Mouse (Mus musculus): ENCODE data around the gene Gna11. TPM values are rescaled to one million over a fixed set of nuclear protein-coding genes. Genes with fewer than 3 reads are reported as not detected.

Gene Gna11
- total RNA-seq, 1 experiment: 53.4 TPM

DNA sequence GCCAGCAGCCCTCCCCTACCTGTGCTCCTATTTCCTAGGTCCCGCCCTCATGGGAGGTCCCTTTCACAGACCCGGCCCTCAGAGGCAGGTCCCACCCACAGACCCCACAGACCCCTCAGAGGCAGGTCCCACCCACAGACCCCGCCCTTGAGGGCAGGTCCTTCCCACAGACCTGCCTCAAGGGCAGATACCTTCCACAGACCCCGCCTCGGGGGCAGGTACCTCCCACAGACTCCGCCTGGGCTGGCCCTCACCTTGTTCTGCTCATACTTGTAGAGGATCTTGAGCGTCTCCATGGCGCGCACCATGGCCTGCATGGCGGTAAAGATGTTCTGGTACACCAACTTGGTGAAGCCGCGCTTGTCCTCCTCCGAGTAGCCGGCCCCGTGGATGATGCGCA is 10.2 kb downstream of the Gna11 start:
- Histone ChIP-seq H3K27ac (ENCODE audit: insufficient read depth, low read depth, low read length, poor library complexity, severe bottlenecking) (no peak overlapping the region), H3K9me3 (ENCODE audit: control insufficient read depth, insufficient read depth, low read depth, low read length) (no peaks in the 10 kb centered on the region), H3K9ac (ENCODE audit: insufficient read depth, low read depth, low read length, poor library complexity, severe bottlenecking) (no peak overlapping the region), H3K4me1 (ENCODE audit: control insufficient read depth in 2 of 2, insufficient read depth in 2 of 2, low read length in 2 of 2, poor library complexity in 1 of 2) (peaks cover 2 to 21% of the 10 kb centered on the region in 2 experiments; a peak in 2 of 4 replicates), H3K4me3 (ENCODE audit: insufficient read depth in 1 of 2, low read depth in 1 of 2, low read length in 2 of 2, poor library complexity in 1 of 2, severe bottlenecking in 1 of 2) (peak overlapping the region; percentile 21 to 53; a peak in 3 of 4 replicates), H3K36me3 (ENCODE audit: control insufficient read depth, insufficient read depth, low read length, poor library complexity, severe bottlenecking) (peaks cover 22% of the 10 kb centered on the region)
- TF ChIP-seq MAFK (IDR thresholded peaks at IDR 0.05; ENCODE audit: insufficient read depth, low read depth, low read length) (no peak), CHD2 (IDR thresholded peaks at IDR 0.05; ENCODE audit: low read depth, low read length) (no peak), HCFC1 (IDR thresholded peaks at IDR 0.05; ENCODE audit: borderline replicate concordance, insufficient read depth, low read length) (no peak), ZNF384 (IDR thresholded peaks at IDR 0.05; ENCODE audit: low read depth, low read length) (no peak), ZC3H11A (IDR thresholded peaks at IDR 0.05; ENCODE audit: borderline replicate concordance, low read depth, low read length) (no peak)
- in situ Hi-C loops (cut with MboI; ENCODE audit: low sequenced_read_pairs in 2 of 2, unreplicated experiment in 2 of 2): no loop called here
- peak; percentile 91 for DNase-seq (ENCODE audit: low read depth, low spot score)

DNA sequence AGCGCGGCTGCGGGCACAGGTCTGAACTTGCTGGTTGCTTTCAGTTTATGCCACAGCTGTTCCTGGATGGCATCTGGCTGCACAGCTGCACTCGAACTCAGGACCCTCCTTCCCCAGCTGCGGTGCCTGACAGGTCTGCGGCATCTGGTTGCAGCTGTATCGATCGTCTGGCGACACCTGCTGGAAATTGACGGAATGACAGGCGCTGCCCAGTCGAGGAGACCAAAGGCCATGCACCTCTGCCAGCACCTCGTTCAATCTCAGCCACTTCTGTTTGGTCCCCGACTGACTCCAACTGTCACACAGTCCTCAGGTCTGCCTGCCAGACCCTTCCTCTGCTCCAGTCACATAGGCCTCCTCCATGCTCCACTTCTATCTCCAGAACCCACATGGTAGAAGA is 18.2 kb downstream of the Gna11 start:
- H3K9ac ChIP-seq (ENCODE audit: insufficient read depth, low read depth, low read length, poor library complexity, severe bottlenecking): no peak overlapping the region
- TF ChIP-seq CHD2 (IDR thresholded peaks at IDR 0.05; ENCODE audit: low read depth, low read length) (no peak), HCFC1 (IDR thresholded peaks at IDR 0.05; ENCODE audit: borderline replicate concordance, insufficient read depth, low read length) (no peak), MAFK (IDR thresholded peaks at IDR 0.05; ENCODE audit: insufficient read depth, low read depth, low read length) (no peak), ZC3H11A (IDR thresholded peaks at IDR 0.05; ENCODE audit: borderline replicate concordance, low read depth, low read length) (no peak; the same call in 1 of the 2 replicates), ZNF384 (IDR thresholded peaks at IDR 0.05; ENCODE audit: low read depth, low read length) (no peak)
- H3K36me3 ChIP-seq (ENCODE audit: control insufficient read depth, insufficient read depth, low read length, poor library complexity, severe bottlenecking): peaks cover 16% of the 10 kb centered on the region
- H3K27ac ChIP-seq (ENCODE audit: insufficient read depth, low read depth, low read length, poor library complexity, severe bottlenecking): no peak overlapping the region
- no peak for DNase-seq (ENCODE audit: low read depth, low spot score)
- in situ Hi-C loops (cut with MboI; ENCODE audit: low sequenced_read_pairs in 2 of 2, unreplicated experiment in 2 of 2): no loop called here
- peaks cover 0 to 14% of the 10 kb centered on the region in 2 experiments; a peak in 1 of 4 replicates for H3K4me1 ChIP-seq (ENCODE audit: control insufficient read depth in 2 of 2, insufficient read depth in 2 of 2, low read length in 2 of 2, poor library complexity in 1 of 2)
- no peak overlapping the region for H3K4me3 ChIP-seq (ENCODE audit: insufficient read depth in 1 of 2, low read depth in 1 of 2, low read length in 2 of 2, poor library complexity in 1 of 2, severe bottlenecking in 1 of 2)
- H3K9me3 ChIP-seq (ENCODE audit: control insufficient read depth, insufficient read depth, low read depth, low read length): no peaks in the 10 kb centered on the region

GRCm38 (mm10) chr10:81525017-81525694 is 19.8 kb downstream of the Gna11 start:
- H3K4me1 ChIP-seq (ENCODE audit: control insufficient read depth in 2 of 2, insufficient read depth in 2 of 2, low read length in 2 of 2, poor library complexity in 1 of 2): peaks cover 0 to 11% of the 10 kb centered on the region in 2 experiments; a peak in 1 of 4 replicates
- no peak overlapping the region for H3K4me3 ChIP-seq (ENCODE audit: insufficient read depth in 1 of 2, low read depth in 1 of 2, low read length in 2 of 2, poor library complexity in 1 of 2, severe bottlenecking in 1 of 2)
- H3K27ac ChIP-seq (ENCODE audit: insufficient read depth, low read depth, low read length, poor library complexity, severe bottlenecking): no peak overlapping the region
- no peak overlapping the region; the same call in 1 of the 2 replicates for H3K9ac ChIP-seq (ENCODE audit: insufficient read depth, low read depth, low read length, poor library complexity, severe bottlenecking)
- in situ Hi-C loops (cut with MboI; ENCODE audit: low sequenced_read_pairs in 2 of 2, unreplicated experiment in 2 of 2): no loop called here
- no peak for TF ChIP-seq HCFC1 (IDR thresholded peaks at IDR 0.05; ENCODE audit: borderline replicate concordance, insufficient read depth, low read length)
- TF ChIP-seq ZNF384 (IDR thresholded peaks at IDR 0.05; ENCODE audit: low read depth, low read length): no peak
- no peak for TF ChIP-seq MAFK (IDR thresholded peaks at IDR 0.05; ENCODE audit: insufficient read depth, low read depth, low read length)
- TF ChIP-seq ZC3H11A (IDR thresholded peaks at IDR 0.05; ENCODE audit: borderline replicate concordance, low read depth, low read length): no peak
- TF ChIP-seq CHD2 (IDR thresholded peaks at IDR 0.05; ENCODE audit: low read depth, low read length): no peak
- peaks cover 4% of the 10 kb centered on the region for H3K36me3 ChIP-seq (ENCODE audit: control insufficient read depth, insufficient read depth, low read length, poor library complexity, severe bottlenecking)
- DNase-seq (ENCODE audit: low read depth, low spot score): no peak
- H3K9me3 ChIP-seq (ENCODE audit: control insufficient read depth, insufficient read depth, low read depth, low read length): no peaks in the 10 kb centered on the region

GRCm38 (mm10) chr10:81524051-81524605 is 20.9 kb downstream of the Gna11 start, which contains the start of gene Gna15:
Gna15 (minus strand) TSS chr10:81524225.
- H3K9ac ChIP-seq (ENCODE audit: insufficient read depth, low read depth, low read length, poor library complexity, severe bottlenecking): peak within 1 kb of the TSS; percentile 12
- TF ChIP-seq ZNF384 (IDR thresholded peaks at IDR 0.05; ENCODE audit: low read depth, low read length) (no peak), ZC3H11A (IDR thresholded peaks at IDR 0.05; ENCODE audit: borderline replicate concordance, low read depth, low read length) (no peak), HCFC1 (IDR thresholded peaks at IDR 0.05; ENCODE audit: borderline replicate concordance, insufficient read depth, low read length) (no peak), CHD2 (IDR thresholded peaks at IDR 0.05; ENCODE audit: low read depth, low read length) (no peak), MAFK (IDR thresholded peaks at IDR 0.05; ENCODE audit: insufficient read depth, low read depth, low read length) (no peak)
- in situ Hi-C loops (cut with MboI; ENCODE audit: low sequenced_read_pairs in 2 of 2, unreplicated experiment in 2 of 2): no loop called here
- H3K27ac ChIP-seq (ENCODE audit: insufficient read depth, low read depth, low read length, poor library complexity, severe bottlenecking): no peak within 1 kb of the TSS; the same call in 1 of the 2 replicates
- H3K36me3 ChIP-seq (ENCODE audit: control insufficient read depth, insufficient read depth, low read length, poor library complexity, severe bottlenecking): peaks cover 2% of the 10 kb centered on the region; the same call in 1 of the 2 replicates
- no peak for DNase-seq (ENCODE audit: low read depth, low spot score)
- peaks cover 0 to 11% of the 10 kb centered on the region in 2 experiments; a peak in 1 of 4 replicates for H3K4me1 ChIP-seq (ENCODE audit: control insufficient read depth in 2 of 2, insufficient read depth in 2 of 2, low read length in 2 of 2, poor library complexity in 1 of 2)
- H3K4me3 ChIP-seq (ENCODE audit: insufficient read depth in 1 of 2, low read depth in 1 of 2, low read length in 2 of 2, poor library complexity in 1 of 2, severe bottlenecking in 1 of 2): peak within 1 kb of the TSS in 1 of 2 experiments; percentile 15; a peak in 2 of 4 replicates
- H3K9me3 ChIP-seq (ENCODE audit: control insufficient read depth, insufficient read depth, low read depth, low read length): no peaks in the 10 kb centered on the region
